Mouse (Mus musculus) olfactory bulb, adult 2 months (tissue): ENCODE data around the gene Ago1.

Experiments
- CTCF ChIP-seq: fragments of 200-500 bp; IDR thresholded peaks from 2 replicates; pipeline ENCODE4 v1.5.1; 2012; ENCODE audit warnings: low read depth, mild to moderate bottlenecking, low read length, moderate library complexity; ENCODE audit not compliant: insufficient read depth
- POLR2A ChIP-seq: fragments of 200-500 bp; IDR thresholded peaks from 2 replicates; pipeline ENCODE4 v1.6.1; 2012; ENCODE audit warnings: mild to moderate bottlenecking, low read depth, low read length, moderate library complexity; ENCODE audit not compliant: insufficient read depth

DNA sequence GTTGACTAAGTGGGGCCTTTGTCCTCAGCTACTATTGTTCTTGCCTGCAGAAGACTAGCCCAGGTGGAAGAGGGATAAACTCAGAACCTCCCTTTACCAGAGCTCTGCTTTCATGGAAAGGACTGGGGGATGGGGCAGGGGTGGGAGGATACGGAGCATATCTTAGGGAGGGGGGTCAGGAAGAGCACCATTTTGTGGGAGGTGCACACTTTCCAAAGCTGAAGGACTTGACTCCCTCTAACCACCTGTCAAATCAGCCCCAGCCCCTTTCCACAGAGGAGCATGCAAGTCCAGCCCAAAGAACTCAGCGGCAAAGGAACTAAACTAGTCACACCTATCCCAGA is 3.5 kb downstream of the Ago1 start:
- TF ChIP-seq CTCF = no peak
- no peak for TF ChIP-seq POLR2A
